Mouse (Mus musculus): Measurements from ENCODE around the gene Slc17a6.

Slc17a6 gene

DNA sequence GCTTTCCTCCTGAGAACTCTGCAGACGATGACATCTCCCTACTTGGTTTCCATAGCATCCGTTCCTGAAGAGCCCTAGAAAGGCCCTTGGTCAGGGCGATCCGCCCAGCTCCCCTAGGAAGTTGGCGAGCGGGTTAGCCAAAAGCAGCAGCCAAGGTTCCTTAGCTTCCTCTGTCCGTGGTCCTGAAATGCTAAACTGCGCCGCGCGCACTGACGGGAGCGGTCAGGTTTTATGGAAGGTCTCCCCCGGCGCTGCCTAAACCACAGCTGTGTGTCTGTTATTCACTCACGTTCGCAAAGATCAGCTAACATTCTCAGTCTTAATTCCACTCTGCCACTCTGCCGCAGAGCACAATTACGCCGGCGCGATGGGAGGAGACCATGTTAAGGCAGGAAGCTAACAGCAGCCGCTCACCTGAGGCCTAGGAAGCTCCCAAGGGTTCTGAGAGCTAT lies at the start of gene Slc17a6:
TSS of gene Slc17a6 (plus strand) at position 313 of the 452 bp plus-strand sequence.
- peak; percentile 27 for DNase-seq

DNA sequence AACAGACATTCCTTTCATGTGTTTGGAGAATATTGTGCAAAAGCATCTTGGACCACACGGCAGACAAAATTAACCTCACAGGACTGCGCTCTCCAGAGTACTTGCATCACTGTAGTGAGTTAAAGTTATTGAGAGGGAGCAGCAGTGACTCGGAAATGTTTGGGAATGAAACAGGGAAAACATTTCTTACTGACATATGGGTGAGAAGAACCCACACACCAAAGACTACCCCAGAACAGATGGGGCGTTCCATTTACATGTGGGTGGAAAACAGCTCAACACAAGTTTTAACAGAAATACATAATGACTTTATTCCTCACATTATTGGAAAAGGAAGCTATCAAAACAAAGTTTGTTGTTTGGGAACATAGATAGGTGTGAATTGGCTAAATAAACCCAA lies 21.8 kb upstream of the Slc17a6 start:
- no peak for DNase-seq

DNA sequence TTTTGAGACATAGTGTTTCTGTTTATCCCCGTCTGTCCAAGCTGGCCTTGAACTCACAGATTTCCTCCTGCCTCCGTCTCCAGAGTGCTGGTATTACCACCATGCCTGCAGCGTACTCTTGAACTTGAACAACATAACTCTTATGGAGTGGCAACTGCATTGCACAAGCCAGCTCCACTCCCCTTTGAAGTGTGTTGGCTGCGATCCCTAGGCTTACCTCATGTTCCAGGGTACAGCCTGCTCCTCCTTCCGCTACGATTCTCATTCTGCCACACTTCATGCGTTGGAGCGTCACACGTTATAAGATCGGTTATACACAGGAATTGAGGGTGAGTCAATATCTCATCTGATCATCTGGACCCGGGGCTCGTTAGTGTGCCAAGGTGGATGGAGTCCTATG lies 18.1 kb upstream of the Slc17a6 start:
- DNase-seq, result no peak

DNA sequence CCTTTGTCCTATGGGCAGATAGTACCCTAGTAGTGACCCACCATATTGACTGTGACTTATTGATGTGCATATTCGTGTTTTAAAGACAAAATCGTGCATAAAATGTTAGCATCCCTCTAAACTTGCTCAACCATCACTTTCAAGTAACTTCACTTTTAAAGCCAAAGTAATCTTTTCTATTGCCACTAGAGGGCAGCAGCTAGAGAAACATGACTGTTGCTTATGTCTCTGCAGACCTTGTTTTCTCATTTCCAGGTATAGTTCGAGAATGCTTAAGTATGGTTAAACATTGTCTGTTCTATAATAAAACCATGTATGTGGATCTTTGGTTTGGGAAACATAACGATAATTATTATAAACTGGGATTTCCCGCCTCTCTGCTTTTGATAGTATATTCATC lies 7.4 kb upstream of the Slc17a6 start:
- no peak for DNase-seq

DNA sequence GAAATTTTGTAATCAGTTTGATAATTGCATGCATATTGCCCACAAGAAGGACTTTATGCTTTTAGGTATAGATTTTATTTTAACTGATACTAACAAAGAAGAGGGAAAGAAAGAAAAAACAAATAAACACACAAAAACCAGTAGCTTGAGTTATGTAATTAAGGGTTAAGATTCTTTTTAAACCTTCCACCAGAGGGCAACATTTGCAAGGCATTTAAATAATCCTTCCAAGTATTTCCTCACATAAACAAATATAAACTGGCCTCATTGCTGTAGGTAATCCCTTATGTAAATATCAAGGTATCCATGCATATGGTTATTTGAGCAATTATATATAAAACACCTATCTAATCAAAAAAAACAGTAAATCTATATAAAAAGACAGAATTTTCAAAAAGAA lies 3.9 kb upstream of the Slc17a6 start:
- DNase-seq, result no peak

DNA sequence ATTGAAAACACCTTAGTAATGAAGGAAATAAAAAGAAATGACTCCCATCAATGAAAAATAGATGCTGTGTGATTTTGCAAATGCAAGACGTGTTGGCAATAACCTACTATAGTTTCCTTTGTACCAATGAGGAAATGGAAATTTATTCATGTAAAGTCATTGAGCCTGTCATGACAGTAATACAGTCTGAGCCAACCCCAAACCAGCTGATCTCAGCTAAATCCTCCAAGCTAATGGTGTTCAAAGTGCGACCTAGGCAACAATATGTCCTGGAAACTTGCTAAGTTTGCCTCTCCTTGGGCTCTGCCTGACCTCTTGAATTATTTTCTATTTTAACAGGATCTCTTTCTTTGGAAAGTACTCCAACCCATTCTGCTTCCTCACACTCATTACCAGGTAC lies 3.4 kb upstream of the Slc17a6 start:
- no peak for DNase-seq

DNA sequence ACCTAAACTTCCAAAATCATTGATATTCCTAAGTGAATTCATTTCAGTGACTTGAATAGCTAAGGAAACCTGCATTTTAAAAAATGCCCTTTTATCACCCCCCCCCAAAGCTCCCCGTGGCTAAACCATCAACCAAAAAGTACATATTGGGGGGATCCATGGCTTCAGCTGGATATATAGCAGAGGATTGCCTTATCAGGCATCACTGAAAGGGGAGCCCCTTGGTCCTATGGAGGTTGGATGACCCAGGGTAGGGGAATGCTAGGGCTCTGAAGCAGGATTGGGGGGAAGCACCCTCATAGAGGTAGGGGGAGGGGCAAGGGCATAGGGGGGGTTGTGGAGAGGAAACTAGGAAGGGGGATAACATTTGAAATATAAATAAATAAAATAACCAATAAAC lies 1.8 kb upstream of the Slc17a6 start:
- DNase-seq, result no peak

DNA sequence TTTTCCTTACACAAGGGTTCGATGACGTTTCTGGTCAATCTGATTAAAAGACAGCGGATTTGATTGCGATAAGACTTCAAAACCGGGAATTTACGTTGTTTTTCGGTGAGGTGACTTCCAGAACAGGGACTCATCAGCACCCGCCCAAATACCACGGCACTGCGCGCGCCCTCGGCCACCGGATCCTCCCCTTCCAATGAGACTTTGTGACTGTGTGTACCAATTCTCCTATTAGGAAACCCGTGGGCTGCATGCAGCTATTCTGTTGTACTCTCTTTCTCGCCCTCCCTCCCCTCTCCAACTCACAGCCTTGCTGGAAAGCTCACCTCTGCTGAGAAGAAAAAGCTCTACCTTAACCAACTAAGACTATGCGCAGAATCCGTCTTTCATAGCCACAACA lies 390 bp downstream of the Slc17a6 start:
- no peak for DNase-seq

DNA sequence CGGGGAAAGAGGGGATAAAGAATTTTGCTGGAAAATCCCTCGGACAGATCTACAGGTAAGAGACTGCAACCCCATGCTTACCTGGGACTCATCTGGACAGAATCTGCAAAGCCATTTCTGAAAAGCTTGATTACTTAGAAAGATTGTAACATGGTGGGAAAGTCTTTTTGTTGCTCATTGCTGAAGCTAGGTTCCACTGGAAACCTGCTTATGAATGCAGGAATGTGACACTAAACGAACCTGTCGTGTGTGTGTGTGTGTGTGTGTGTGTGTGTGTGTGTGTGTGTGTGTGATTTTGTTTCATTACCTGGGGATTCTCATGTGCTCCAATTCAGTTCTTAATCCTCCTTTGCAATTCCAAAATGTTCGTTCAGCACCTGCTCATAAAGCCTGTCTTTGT lies 860 bp downstream of the Slc17a6 start:
- DNase-seq, result no peak

DNA sequence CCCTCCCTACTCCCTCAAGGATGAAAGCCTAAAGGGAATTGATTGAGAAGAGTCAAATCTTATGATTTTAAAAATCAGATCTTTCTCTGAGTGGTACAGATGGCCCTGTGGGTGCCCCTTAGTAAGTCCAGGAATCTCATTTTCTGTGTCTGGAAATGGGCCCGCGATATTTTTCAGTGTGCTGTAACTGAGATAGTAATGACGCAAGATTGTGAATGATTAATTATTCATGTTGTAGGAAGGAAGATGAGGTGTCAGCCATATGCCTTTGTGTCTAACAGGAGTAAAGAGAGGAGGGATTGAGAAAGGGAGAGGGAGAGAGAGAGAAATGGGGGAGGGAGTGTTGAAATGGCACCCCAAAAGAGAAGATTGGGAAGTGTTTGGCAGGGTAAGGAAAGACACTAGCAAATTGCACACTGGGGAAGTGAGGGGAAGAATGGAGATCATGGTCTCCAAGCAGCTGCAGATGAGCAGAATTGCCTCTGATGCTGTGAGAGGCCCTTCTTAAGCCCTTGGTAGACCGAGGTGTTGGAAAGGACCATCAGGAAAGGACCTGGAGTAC lies 2.6 kb downstream of the Slc17a6 start:
- no peak for DNase-seq

DNA sequence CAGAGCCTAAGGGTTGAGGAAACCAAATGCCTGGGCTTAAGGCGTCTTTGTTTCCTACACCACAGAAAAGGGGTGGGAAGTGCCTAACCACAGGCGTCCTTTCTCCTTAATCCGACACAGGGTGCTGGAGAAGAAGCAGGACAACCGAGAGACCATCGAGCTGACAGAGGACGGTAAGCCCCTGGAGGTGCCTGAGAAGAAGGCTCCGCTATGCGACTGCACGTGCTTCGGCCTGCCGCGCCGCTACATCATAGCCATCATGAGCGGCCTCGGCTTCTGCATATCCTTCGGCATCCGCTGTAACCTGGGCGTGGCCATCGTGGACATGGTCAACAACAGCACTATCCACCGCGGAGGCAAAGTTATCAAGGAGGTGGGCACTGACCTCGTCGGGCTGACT lies 3.4 kb downstream of the Slc17a6 start:
- no peak for DNase-seq

DNA sequence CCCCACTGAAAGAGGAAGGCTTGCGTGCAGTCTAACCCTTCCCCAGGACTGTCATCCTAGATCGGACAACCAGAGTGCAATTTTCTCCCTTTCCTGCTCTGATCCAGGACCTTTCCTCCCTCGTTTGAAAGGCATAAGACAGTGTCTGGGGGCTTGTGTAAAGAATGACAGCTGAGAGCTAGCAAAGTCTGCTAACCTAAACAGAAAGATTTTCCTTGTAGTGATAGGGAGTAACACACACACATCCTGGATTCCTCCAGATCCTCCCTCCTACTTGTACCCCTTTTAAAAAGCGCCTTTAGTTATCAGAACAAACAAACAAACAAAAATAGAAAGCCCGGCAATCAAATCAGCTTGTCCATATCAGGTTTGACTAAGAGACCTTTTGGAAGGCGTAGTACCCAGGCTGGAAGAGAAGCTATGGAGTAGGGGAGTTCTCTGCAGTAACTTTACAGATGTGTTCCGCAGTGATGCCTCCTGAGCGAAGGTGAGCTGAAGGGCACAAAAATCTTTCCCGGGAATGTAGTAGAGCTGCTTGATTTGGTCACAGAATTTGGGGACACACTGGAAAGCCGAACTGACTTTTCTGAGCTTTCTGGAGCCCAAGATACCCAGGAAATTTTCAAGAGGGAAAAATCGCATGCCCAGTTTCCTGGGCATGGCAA lies 3.9 kb downstream of the Slc17a6 start:
- DNase-seq, result no peak

DNA sequence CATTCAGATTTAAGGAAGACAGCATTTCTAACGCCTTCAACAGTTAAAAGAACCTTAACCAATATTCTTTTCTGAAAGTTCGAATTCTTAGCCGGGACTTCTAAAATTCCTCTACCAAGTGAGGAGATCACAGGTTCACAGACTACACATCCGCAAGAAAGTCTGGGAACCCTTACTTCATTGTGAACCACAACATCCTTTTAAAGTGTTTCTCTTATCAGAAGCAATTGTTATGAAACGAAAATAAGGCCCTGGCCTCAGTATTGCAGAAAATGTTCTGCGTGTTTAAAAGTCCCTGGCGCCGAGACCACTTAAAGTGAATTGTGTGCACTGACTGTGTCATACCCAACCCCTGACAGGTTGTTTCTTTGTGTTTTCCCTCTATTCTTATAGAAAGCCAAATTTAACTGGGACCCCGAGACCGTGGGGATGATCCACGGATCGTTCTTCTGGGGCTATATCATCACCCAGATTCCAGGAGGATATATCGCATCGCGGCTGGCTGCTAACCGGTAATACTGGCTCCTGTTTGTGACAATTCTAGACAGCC lies 4.7 kb downstream of the Slc17a6 start:
- no peak for DNase-seq

DNA sequence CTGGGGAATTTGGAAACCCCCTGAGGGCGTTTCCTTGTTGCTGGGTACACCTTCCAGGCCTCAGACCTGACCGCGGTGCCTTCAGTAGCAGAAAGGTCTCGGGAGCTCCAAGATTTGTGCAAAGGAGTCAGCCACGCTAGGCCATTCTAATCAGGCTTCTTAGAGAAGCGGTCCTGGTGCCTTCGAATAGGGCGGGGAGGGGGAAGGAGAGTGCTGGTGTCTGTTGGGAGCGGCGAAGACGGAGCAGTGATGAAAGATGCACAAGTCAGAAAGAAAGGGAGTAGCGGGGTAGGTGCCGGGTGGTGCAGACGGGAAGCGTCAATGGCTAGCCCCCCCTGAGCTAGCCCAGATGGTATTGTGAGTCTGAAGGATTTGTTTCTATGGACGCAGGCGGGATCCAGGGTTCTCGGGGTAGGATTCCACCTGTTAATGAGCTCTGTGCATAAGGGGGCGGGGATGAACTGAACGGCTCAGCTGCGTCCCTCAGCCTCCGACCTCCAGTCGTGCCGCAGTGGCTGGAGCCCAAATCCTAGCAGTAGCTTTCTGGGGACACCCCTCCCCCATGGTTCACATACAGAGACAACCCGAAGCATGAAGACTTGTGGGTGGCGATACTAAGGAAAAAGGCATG lies 5.3 kb downstream of the Slc17a6 start:
- DNase-seq, result no peak

DNA sequence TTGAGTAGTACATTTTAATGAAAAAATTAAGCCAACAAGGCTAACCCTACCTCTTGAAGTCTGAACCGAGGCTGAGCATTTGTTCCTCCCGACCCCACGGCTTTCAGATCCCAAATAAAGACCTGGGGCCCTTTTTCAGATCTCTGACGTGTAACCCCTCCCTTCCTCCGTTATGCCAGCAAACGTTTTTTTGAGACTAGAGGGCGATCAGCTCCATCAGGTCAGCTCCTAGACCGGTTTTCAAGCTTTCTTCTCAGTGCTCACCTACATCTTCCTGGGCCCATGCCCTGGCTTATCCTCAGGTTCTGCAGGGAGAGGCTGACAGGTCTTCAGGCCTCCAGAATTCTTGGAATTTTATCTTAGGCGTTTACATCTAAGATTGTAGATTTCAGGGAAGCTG lies 5.9 kb downstream of the Slc17a6 start:
- DNase-seq, result no peak

DNA sequence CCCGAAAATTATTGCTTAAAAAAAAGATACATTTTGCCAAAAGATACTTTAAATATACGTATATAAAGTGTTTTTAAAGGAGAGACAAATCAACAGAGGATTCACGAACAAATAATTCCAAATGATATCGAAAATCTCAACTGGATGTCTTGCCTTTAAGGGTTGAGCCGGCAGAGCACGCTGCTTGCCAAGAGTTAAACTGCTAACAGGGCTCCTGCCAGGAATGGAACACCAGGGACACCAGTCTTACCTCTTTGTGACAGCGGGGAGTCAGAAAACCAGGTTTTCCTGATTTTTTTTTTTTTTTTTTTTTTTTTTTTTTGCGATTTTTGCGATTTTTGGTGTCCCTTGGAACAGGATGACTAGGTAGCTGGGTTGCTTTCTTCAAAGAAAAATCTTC lies 6.5 kb downstream of the Slc17a6 start:
- no peak for DNase-seq

DNA sequence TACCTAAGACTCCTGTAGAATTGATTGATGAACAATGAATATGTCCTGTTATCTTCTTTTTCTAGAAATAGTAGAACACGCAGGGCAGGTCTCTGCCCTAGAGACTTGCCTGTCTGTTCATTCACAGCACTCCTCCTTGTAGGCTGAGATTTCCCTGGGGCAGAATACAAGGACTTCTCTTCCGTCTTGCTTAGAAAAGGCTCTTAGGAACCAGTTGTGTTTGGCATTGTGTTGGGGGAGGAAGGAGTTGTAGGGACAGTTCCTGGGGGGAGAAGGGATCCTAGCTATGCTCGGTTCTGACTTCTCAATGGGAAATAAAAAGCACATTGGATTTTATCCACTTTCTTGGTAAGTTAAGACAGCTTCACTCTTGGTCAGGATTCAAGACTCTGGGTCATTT lies 7.4 kb downstream of the Slc17a6 start:
- DNase-seq, result no peak

DNA sequence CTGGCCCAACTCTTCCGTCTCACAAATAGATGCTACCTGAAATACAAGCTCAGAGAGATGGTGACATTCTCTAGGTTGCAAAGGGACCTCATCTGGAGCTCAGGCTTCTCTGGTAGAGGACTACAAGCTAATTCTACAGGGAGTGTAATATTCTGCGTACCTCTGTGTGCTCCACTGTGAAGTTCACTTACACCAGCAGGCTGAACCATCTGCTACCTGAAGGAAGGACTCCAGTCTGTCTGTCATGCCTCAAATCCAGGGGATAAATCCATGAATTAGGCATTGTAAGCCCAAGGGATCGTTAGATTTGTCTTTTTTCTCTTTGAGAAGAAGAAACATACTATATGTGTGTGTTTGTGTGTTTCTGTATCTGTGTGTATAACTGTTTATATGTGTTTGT lies 9.4 kb downstream of the Slc17a6 start:
- no peak for DNase-seq

DNA sequence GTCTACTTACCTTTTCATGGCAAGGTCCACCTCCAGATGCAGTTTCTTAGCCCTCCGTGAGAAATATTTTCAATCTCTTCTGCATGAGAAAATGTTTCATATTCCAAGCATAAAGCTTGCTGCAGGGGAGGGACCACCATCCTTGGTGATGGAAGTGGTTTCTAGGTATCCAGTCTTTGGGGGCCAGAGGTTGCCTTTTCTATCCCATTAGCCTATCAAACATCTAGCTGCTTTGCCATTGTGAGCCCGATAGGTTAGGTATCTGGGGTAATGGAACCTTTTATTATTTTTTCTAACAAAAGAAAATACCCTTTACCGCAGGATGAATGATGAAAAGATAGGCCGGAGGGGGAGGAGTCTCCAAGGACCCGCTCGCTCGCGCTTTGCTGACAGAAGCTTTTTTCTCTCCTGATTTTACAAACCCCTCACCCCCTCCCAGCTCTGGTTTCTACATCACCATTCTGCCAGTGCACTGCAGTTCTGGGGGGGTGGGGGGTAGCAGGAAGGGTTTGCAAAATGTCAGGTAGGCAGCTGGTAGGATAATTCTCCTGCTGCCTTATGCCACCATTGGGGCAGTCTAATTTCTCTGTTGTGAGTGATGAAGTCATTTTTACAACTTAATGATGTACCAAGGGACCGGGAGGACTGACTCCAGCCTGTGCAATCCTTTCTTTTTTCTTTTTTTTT lies 10.9 kb downstream of the Slc17a6 start:
- no peak for DNase-seq

DNA sequence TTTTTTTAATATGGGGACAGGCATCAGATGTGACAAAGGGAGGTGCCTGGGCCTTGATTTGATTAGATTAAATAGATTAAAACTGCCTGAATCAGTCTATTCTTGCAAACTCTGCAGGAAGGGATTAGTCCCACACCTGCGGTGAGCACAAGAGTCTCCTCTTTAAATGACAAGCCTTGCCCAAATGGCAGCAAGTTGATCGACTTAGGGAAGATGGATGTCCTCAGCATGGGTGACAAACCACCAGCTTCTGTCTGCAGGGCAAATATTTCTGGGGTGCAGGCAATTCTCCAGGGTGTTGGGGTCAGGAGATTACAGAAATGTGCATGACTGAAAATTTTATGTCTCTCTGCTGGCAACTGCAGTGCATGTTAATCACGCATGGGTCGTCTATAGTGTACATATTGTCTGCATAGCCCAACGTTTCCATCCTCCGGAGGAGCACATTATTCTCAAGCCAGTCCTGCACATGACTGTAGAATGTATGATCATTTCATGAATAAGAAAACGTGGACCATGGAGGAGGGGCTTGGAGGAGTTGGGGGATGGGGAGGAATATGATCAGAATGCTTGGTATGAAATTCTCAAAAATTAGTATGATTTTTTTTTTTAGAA lies 11.5 kb downstream of the Slc17a6 start:
- DNase-seq, result no peak

DNA sequence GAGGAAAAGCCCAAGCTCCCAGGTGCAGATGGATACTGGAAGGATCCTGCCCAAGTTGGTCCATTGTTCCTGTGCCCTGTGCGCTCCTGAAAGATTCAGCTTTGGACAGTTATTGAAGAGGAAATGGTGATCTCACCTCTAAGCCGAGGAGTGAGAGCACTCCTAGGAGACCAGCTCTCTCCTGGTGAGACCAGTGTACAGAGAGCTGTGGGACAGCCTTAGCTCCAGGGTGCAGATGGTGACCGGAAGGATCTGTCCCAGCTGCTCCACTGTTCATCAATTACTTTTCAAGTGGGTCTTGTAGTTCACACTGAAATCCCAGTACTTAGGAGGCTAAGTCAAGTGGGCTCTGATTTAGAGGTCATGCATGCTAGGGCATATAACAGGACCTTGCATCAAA lies 35.3 kb downstream of the Slc17a6 start:
- no peak for DNase-seq

DNA sequence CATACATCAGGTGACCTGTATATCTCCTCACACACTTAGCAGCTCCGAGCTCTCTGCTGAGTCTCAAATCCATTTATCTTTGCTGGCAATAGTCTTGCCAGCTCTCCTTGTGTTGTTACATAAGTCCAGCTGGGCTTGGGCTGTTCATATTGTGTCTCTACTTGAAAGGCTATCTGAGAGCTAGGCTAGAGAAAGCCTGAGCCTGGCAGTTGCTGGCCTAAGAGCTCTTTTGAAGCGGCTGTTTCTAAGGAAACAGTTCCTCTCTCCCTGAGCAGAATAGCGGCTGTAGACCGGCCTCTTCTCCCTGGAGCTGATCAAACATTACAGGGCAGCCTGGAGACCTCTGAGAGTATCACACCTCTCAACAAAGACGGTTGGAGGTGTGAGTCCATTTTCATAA lies 40.6 kb downstream of the Slc17a6 start:
- DNase-seq, result no peak

DNA sequence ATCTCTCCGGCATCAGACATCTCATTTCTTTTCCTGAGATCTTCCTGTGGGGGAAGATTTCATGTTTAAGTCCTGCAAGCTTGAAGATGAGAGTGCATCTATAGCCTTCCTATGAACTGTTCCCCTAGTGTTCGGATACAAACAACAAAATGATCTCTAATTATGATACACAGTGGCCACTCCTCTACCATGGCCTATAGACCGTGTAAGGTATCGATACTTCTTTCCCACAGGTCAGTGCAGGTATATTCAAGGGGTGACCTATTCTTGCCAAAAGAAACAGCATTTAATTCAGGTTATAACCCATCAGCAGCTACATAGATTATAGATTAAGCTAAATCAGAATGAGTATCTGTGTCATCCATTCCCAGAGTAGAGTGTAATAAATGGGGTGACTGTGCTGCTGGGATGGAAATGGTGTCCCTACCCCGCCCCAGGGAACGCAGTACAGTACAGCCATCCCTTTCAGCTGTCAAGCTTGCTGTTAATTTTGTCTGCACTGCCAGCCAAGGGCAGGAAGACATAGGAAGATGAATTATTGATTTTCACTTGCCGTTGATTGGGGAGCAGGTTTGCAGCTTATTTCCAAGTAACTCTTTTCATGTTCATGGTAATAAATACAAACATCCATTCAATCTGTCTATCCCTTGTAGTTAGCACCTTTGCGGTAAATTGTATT lies 71.9 kb downstream of the Slc17a6 start:
- DNase-seq, result no peak

All from lung, postnatal 14 days (tissue).